Mouse (Mus musculus) liver, adult 2 months (tissue): ENCODE measurements around the gene Litaf.

Experiments
- CTCF ChIP-seq: fragments of 200-500 bp; IDR thresholded peaks from 2 replicates; pipeline ENCODE4 v1.5.1; 2011; ENCODE audit warnings: low read depth, low read length, control low read depth
- POLR2A ChIP-seq: fragments of 200-500 bp; IDR thresholded peaks from 2 replicates; pipeline ENCODE4 v1.6.1; 2011; ENCODE audit warnings: low read length, control low read depth; ENCODE audit not compliant: insufficient read depth; ENCODE audit errors: extremely low read depth

- no peak for TF ChIP-seq CTCF
- no peak for TF ChIP-seq POLR2A
Observed at GRCm38 (mm10) chr16:10955078-10955477, 110.9 kb downstream of the Litaf start.
